Mouse (Mus musculus) olfactory bulb, adult 2 months (tissue): ENCODE measurements around the gene Adcy6.

Experiments
- CTCF ChIP-seq: fragments of 200-500 bp; IDR thresholded peaks from 2 replicates; pipeline ENCODE4 v1.5.1; 2012; ENCODE audit warnings: low read depth, mild to moderate bottlenecking, low read length, moderate library complexity; ENCODE audit not compliant: insufficient read depth
- POLR2A ChIP-seq: fragments of 200-500 bp; IDR thresholded peaks from 2 replicates; pipeline ENCODE4 v1.6.1; 2012; ENCODE audit warnings: mild to moderate bottlenecking, low read depth, low read length, moderate library complexity; ENCODE audit not compliant: insufficient read depth

DNA sequence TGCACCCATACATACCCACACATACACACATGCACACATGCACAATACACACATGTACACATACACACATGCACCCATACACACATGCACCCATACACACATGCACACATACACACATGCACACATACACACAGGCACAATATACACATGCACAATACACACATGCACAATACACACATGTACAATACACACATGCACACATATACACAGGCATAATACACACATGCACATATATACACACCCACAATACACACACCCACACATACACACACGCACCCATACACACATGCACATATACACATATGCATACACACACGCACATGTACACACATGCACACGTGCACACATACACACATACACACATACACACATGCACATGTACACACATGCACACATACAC, 2.4 kb upstream of the Adcy6 start:
- TF ChIP-seq POLR2A (no peak), CTCF (no peak)
